Mouse (Mus musculus) telencephalon, adult 2 months (tissue): ENCODE results near the gene Apoa1.

Experiments used
- DNase-seq: peaks from one replicate; pipeline ENCODE4 v3.0.0-alpha.2; 2011; ENCODE audit warnings: low read depth, low spot score

Apoa1 gene

DNA sequence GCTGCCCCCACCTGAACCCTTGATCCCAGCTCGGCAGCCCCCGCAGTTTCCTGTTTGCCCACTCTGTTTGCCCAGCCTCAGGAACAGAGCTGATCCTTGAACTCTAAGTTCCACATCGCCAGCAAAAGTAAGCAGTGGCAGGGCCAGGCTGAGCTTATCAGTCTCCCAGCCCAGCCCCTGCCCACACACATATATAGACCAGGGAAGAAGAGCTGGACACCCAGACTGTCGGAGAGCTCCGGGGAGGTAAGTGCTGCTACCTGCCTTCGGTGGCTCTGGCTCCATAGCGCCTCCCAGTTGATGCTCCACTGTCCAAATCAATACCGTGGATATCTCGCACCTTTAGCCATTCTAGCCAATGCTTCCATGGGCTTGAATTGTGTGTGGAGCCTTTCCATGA, at the start of gene Apoa1:
Apoa1 (plus strand) TSS at position 90 of the 400 bp plus-strand sequence.
- DNase-seq = no peak

DNA sequence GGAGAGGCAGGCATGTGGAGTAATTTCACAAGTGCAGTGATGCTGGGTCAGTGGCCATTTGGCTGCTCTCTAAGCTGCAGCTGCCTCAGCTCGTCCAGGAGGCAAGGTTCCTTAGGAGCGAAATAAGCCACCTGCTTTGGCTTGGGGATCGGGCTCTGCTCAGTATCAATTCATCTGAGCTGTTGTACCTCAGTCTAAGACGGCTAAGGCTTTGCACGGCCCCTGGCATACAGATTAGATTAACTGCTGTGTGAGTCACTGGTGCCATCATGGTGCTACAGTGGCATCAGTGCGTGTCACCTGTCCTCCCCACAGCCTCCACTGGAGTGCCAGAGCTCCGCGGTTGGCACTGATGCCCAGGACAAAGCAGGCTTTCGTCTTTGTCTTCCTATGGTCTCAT, 49.8 kb upstream of the Apoa1 start:
- no peak for DNase-seq

DNA sequence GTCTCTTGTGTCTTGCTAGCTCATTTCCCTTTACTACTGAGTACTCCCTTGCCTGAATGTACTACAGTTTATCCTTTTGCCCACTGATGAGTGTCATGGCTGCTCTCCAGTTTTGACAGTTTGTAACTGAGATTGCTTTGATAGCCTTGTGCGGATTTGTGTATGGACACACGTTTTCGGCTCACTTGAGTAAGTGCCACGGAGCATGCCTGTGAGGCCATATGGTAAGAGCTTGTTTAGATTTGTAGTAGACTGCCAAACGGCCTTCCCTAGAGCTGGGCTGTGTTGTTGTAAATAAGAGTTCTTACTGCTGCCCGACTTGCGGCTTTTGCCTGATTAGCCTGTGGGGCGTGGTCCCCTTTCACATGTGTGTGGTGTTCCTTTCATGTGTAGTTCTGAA, 47.1 kb upstream of the Apoa1 start:
- DNase-seq = no peak

DNA sequence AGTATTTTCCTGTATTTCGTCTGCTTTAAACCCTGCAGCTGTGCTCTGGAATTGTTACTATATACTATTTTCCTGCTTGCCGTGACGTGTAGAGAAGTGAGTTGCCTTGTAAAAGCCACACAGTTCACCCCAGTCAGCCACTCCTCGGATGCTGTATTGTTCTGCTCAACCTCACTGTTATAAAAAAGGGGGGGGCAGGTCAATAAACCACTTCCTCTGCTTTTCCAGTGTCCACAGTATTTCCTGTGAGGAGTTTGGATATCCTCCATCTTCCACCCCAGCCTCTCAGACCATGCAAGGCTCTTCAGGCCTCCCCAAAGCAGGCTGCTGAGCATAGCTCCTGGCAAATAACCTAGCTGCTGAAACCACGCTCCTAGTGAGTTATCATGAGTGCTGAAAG, 43.8 kb upstream of the Apoa1 start:
- no peak for DNase-seq

DNA sequence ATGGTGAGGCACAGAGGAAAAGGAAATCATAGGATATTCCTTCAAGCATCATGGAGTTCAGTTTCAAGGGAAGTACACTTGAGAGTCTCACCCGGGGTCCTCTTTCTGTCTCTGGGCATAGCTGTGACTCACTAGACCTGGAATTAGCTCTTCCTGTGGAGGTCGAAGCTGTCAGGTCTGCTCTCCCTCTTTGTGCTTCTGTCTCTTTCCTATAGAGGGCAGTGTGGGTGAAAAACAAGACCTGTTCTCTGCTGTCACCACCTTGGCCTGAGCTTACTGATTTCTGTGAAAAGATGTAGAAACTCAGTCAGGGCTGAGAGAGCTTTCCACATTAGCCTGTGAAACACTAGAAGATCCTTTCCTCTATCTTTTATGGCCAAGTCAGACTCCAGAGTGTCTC, 43.2 kb upstream of the Apoa1 start:
- no peak for DNase-seq

DNA sequence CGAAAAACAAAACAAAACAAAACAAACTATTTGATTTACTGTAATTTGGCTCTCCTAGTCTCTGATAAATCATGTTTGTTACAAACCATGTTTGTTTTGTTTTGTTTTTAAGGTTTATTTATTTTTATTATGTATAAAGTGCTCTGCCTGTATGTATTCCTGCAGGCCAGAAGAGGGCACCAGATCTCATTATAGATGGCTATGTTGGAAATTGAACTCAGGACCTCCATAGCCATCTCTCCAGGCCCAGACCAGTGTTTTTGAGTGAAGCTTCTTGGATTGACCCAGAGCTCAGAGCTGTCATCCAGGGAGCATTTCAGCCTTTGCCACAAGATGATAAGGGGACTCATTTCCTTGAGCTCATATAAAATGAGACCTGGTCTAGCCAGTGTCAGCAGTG, 42.0 kb upstream of the Apoa1 start:
- DNase-seq = no peak

DNA sequence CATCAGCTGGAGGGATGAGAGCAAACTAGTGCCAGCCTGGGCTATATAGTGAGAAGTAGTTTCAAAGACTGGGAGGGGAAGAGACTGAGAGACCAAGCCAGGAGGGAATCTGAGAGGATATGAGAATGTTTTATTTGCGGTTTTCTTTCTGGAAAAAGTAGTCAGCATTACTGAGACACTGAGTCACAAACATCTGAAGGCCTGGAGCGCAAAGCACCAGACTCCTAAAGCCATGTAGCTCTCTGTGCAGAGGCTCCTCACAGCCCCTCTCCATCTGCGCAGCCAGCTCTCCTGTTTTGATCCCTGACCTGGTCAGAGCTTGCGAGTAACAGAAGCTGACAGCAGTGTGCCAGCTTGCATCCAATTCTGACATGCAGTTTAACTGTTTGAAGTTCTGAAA, 40.0 kb upstream of the Apoa1 start:
- no peak for DNase-seq

DNA sequence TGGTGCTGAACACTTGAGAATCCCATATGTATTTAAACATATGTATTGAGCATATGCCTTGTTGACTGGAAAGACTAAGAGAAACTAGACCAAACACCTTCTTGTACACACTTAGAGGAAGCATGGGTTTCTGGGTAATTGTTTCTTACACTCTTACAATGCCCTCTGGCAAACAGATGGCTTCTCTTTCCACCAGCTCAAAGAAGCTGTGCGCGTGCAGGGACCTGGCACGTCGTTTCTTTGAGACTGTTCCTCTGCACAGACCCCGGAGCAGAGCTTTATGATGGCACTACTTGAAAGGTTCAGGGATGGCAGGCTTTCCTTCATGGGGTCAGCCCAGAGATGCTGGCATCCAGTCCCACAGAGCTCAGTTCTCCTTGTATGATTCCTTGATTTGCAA, 39.4 kb upstream of the Apoa1 start:
- DNase-seq = no peak

DNA sequence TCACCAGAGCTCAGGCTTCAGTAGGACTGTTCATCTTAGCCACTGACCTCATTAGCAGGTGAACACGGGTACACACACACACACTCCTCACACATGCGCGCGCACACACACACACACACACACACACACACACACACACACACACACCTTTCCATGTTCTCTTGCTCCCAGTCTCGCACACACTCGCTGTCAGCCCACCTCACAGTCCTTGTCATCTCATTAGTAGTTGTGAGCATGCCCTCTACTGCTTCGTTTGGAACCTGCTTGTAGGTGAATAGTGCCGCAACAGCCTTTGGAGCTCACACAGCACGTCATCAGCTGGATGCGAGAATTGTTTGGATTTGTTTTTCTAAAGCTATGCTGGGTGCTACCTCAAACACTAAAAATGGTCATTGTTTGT, 39.0 kb upstream of the Apoa1 start:
- no peak for DNase-seq

DNA sequence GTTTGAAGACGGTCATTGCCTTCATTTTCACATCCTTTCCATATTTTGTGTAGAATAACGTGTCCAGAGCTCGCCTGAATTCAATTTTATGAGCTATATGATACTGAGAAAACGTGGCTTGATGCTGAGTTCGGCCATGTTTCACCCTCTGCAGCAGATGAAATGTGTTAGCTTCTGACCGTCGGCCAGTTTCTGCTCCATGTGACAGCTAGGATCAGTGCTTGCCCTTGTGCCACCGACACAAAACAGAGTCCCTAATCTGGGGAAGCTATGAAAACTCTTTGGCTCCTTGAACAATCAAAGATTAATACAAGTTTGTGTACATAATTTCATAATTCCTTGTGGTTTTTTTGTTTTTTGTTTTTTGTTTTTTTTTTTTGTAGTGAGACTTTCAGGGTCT, 37.1 kb upstream of the Apoa1 start:
- no peak for DNase-seq

DNA sequence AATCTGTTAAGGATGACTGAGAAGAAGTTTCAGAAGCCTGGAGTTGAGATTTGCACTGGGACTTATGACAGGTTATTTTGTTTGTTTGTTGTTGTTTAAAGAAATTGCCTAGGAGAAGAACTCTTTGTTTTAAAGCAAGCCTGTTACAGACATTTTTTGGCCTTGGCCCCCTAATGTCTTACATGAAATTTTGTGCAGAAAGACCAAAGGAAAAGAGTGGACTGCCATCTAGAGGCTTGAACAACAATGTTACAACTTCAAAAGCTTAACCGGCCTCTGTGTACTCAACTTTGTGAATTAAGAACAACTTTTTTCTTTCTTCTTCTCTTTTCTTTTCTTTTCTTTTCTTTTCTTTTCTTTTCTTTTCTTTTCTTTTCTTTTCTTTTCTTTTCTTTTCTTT, 36.7 kb upstream of the Apoa1 start:
- DNase-seq = no peak

DNA sequence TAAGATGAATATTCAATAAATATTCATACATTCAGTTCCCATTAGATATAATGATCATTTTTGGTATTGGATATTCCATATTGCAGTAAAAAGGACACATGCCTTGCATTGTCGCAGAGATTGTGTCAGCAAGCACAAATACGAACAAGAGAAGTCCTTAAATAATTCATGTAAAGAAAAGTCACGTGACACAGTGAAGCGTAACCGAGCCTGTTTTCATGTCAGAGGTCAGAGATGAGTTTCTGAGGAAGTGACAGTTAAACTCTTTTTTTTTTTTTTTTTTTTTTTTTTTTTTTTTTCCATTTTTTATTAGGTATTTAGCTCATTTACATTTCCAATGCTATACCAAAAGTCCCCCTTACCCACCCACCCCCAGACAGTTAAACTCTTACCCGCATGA, 35.7 kb upstream of the Apoa1 start:
- no peak for DNase-seq

DNA sequence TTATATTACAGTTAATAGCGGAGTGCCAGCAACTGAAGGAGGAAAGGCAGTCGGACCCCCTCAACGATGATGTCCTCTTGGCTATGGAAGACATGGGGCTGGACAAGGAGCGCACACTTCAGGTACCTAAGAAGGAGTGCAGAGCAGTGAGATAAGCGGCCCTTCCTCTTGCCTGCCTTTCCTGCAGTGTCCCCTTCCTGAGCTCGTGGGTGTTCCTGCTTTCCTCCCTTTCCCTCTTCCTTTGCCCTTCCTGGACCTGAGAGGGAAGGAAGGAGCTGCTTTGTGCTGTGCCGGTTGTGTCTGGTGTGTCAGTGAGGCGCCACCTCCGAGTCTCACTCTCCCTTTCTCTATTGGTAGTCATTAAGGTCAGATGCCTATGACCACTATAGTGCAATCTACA, 33.6 kb upstream of the Apoa1 start:
- DNase-seq = no peak

DNA sequence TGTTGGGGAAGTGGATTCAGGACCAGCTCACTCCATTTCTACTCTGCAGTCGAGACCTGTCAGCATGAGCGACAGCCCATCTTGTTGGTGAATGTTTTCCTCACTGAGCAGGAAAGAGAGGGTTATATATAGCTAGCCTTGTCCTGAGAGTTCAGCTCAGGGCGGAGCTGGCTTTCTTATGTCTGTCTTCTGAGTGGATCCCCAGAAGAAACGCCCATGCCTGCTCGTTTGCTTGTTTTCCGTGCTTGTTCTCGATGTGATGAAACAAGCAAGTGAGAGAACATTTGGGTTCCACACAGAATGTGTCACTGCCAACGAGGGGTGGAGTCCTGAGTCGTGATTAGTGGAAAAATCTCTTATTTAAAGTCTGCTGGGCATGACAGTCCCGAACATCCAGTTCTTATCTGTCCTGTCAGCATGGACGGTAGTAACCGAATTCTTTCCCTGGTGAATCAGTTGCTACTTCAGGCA, 31.6 kb upstream of the Apoa1 start:
- no peak for DNase-seq

DNA sequence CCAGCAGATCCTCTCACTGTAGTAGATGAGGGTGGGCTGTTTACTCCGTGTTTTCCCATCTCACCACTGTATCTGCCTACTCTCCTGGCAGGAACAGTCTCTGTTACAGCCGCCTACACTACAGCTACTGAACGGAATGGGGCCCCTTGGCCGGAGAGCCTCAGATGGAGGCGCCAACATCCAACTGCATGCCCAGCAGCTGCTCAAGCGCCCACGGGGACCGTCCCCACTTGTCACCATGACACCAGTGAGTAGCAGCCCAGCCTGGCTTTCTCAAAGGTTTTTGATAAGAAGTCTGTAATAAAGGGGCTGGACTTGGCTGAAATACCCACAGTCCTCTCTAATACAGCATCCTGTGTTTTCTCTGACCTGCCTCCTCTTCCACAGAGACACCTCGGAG, 29.9 kb upstream of the Apoa1 start:
- DNase-seq = no peak

DNA sequence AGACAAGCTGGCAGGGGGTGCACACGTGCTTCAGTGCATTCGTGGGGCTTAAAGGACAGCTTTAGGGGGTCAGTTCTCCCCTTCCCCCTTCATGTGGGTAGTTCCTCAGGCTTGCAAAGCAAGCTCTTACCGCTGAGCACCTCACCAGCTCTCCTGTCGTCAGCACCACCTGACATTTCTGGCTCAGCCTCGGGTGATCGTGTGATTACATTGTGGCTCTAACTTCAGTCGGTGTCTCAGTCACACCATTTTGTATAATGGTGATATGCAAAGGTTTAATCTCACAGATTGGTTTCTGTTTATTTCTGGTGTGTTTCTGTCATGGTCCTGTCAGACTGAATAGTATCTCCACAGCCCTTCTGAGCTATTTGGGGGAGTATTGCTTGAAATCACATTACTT, 29.4 kb upstream of the Apoa1 start:
- DNase-seq = no peak

DNA sequence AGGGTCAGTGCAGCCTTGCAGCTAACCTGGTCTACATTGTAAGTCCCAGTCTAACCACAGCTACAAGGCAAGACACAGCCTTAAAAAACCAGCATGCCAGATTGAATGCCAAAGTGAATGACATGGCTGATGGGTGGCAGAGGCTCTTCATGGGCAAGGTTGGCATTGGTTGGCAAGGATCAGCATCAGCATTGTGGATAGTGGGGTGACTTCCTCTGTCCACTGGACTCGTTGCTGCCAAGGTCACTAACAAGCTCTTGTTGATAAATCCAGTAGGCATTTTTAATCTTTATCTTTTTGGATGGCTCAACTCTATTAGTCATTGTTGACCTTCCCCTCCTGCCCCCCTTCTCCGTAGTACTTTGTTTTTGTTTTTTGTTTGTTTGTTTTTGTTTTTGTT, 28.8 kb upstream of the Apoa1 start:
- DNase-seq = no peak

DNA sequence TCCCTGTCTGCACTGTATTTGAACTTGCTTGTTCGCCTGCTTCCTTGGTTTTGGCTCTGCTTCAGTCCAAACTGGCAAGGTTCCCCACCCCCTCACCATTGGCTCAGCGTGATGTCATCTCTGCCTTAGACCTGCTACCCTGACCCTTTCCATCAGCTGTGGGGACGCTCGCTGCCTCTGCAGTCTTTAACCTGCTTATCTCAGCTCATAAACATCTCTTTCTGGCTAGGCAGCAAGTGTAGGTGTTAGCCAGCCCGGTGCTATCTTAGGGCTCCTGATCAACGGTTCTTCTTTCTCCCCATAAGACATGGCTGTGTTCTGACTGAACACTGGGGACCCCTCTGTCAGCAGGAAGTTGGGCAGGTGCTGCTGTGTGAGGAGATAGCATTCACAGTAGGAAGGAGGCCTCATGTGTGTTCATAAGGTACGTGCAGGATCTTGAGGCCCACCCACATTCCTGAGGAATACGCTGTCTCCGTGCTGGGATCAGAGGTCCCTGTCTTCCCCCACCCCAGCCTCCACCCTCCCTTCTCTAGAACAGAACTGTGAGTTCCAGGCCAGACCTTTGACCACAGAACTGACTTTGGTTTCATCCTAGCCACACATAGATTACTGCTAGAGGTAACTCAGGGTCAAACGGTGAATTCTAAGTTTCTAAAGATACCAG, 21.4 kb upstream of the Apoa1 start:
- DNase-seq = no peak

DNA sequence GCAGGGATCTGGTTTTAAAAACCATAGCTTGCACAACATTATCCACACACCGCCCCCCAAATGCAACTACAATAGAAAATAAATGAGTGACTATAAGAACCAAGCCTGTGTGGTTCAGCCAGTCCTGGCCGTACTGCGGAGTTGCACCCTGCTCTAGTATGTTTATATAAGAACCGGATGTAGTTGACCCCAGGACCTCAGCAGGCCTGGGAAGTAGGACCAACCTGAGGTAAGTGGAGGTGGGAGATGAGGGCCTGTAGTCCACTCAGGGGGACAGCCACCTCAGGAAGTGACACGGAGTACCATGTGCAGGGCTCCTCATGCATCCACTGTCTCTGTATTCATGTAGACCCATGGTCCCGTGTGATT, 20.9 kb upstream of the Apoa1 start:
- no peak for DNase-seq

DNA sequence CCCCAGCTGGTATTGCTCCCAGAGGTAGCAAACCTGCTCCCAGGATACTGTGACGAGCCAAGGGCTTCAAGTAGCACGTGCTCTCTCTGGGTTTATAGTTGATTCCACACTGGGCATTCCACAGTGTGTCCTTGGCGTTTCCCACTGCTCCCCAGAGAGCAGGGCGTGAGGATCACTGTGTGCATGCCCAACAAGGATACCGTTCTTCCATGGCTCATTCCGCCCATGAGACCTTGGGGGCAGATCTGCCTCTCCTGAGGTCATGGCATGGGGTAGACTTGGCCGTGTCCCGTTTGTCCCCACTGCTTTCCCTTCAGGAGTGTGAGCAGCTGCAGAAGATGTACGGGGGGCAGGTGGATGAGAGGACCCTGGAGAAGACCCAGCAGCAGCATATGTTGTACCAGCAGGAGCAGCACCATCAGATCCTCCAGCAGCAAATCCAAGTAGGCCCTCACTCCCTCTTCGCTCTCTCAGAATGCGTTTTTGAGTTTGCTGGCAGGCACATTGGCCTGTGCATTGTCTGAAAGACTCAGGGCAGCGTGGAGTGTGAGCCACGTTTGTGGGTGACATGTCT, 19.9 kb upstream of the Apoa1 start:
- no peak for DNase-seq

DNA sequence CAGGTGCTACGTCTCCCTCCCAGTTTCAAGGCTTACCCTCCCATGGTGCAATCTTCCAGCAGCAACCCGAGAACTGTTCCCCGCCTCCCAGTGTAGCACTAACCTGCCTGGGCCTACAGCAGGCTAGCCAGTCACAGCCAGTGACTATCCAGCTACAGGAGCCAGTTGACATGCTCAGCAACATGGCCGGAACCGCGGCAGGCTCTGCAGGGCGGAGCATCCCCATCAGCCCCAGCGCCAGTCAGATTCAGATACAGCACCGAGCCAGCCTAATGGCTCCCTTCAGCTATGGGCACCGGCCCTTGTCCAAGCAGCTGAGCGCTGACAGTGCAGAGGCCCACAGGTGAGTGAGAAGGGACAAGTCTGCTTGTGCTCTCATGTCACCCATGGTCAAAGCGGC, 17.9 kb upstream of the Apoa1 start:
- no peak for DNase-seq

DNA sequence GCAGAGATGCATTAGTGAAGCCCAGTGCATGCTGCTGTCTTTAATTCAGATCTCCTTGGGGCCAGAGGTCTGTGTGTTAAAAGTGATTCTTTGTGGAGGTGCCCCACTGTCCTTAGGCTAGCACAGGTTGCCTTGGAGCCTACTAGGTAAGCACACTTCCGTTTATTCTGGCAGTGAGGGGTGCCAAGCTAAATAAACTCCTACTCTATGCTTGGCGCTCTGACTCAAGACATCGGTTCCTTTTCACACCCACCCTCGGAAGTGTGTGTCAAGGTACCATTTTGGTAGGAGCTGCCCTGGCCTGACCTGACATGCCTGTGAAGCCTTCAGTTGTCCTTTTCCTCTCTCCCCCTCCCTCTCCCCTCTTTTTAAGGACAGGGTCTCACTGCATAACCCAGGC, 14.1 kb upstream of the Apoa1 start:
- DNase-seq = no peak

DNA sequence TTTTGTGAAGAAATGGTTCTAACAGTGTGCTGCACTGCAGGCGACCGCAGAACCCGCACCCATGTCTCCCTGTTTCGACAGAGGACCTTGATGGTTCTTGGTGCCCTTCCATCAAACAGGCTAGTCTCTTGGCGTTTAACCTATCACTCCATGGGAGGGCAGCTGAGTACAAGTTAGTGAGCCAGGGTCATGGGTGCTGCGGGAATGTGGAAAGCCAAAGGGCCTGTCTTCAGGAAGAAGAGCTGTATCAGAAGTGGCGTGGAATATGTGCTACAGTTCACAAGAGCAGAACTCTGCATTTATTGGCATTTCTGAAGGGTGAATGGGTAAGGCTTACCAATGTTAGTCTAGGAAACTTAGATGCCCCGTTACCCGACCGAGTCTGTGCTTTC, 13.4 kb upstream of the Apoa1 start:
- no peak for DNase-seq
